Mouse (Mus musculus): Measurements from ENCODE around the gene Gm21119.

Gm21119 gene

GRCm38 (mm10) chr8:20652976-20653375 lies 38.3 kb downstream of the Gm21119 start:
- peak; percentile 60 for DNase-seq (ENCODE audit: low spot score)

GRCm38 (mm10) chr8:20678418-20678817 lies 63.7 kb downstream of the Gm21119 start:
- DNase-seq (ENCODE audit: low spot score), result peak; percentile 22

Data from testis, postnatal 10 days (tissue).